Mouse (Mus musculus) layer of hippocampus, adult 2 months (tissue): ENCODE measurements at regions not wholly inside any gene's neighbourhood (a gene's known extent, or its start where the extent isn't known, plus 50 kb on each side); places are given as distances from the start of the nearest gene placed in this dataset.

Experiments used
- DNase-seq, 2 experiments: peaks; one replicate each; pipeline ENCODE4 v3.0.0; 2022; ENCODE audit warnings: low spot score in 2 of 2
- H3K27ac ChIP-seq: fragments of 200-600 bp; 2 replicates; pipeline ENCODE4 v1.8.1; 2022
- H3K4me3 ChIP-seq: fragments of 200-600 bp; 2 replicates; pipeline ENCODE4 v1.8.1; 2022; ENCODE audit warnings: mild to moderate bottlenecking
- CTCF ChIP-seq: fragments of 200-600 bp; conservative IDR thresholded peaks from 2 replicates; pipeline ENCODE4 v1.8.1; 2022; ENCODE audit warnings: antibody characterized with exemption, mild to moderate bottlenecking, moderate library complexity

DNA sequence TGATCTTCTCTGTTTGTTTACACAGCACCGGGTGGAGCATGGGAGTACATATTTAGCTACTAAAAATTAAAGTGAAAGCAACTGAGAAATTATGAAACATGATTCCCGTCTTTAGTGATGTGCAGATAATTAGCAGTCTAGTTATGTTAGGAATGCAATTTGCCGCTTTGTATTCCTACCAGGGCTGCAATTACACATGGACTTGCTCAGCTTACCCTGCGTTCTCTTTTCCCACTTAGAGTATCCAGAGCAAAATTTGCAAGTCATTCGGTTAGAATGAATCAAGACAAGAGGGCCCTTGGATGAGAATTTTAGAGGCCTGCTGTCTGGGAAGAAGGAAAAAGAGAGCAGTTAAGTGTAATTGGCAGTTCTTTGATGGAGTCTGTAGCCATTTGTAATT lies 126.0 kb upstream of the Gpr149 start:
- no peak for TF ChIP-seq CTCF
- no peak overlapping the region for H3K4me3 ChIP-seq
- DNase-seq: no peak
- H3K27ac ChIP-seq: no peak overlapping the region

DNA sequence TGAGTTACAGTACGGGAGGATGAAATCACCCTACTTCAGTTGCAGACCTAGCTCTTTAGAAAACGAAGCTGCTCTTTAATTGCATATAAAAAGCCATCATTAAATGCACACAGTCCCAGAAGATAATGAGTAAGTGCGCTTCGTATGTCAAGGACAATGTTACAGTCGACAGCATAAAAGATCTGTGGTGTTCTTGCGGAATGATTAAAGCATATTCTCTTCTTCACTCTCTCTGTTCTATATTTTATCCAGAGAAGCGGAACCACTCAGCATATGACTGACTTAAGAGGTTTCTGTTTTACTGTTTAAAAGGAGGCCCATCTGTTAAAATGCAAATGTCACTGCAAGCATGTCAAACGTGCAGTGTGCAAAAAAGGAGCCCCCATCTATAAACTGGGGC lies 121.0 kb upstream of the Gpr149 start:
- TF ChIP-seq CTCF: no peak

DNA sequence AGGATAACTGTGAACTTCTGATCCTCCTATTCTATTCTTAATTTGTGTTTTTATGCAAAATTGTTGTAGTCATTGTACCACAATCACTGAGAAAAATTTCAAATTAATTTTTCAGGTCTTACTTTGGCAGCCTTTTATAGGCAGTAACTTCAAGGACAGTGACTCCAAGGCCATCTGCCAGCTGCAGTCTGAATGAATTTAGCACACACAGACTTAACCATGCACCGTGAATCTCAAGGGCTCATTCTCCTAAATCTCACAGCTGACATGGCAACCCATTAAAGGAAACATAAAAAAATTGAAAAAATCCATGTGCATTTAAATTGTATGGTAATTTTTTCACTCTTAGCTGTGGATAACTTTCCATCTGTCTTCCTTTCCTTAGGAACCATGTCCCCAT lies 111.9 kb upstream of the Gpr149 start:
- H3K27ac ChIP-seq: no peak overlapping the region
- H3K4me3 ChIP-seq: no peak overlapping the region
- no peak for DNase-seq
- no peak for TF ChIP-seq CTCF

More for the DNA sequence above, 121.0 kb upstream of the Gpr149 start:
- Histone ChIP-seq H3K4me3 (no peak overlapping the region), H3K27ac (no peak overlapping the region)
- peak in 1 of 2 experiments; percentile 1 for DNase-seq

DNA sequence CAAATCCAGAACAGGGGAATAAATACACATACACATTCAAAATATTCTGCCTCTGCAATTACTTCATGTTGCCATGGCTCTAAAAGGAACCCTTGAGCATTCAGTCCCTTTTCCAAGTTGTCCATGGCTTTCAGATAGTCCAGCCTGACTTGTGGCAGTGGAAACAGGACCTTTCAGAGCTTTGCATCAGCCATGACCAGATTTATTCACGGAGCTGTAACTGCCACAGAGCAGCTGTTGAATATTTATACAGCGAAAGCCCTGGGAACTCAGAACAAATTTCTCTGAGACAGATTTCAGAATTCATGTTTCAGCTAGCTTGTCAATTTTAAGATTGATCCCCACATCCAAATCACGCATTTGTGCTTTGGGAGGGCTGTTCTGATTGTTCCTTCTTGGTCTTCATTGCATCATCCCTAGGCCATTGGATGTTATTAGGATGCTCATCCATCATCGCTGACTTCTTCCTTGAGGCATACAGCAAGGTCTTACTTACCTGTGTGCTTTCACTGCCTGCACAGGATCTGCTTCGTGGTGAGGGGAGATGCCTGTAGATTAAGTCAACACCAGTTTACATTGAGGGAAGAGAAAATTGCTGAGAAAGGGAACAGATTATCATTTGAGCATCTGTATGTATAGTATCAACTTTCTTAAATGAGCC lies 110.5 kb upstream of the Gpr149 start:
- Histone ChIP-seq H3K27ac (no peak overlapping the region), H3K4me3 (no peak overlapping the region)
- DNase-seq: no peak
- no peak for TF ChIP-seq CTCF
